Mouse (Mus musculus) testis, adult 2 months (tissue): ENCODE measurements around the gene Cnmd.

Experiments
- CTCF ChIP-seq: fragments of 200-500 bp; IDR thresholded peaks from 2 replicates; pipeline ENCODE4 v1.5.1; 2012; ENCODE audit warnings: low read depth, mild to moderate bottlenecking, inconsistent platforms, low read length, moderate library complexity; ENCODE audit not compliant: control insufficient read depth, insufficient read depth, insufficient replicate concordance
- POLR2A ChIP-seq: fragments of 200-500 bp; IDR thresholded peaks from 2 replicates; pipeline ENCODE4 v1.6.1; 2012; ENCODE audit warnings: low read depth, mild to moderate bottlenecking, inconsistent platforms, low read length, moderate library complexity; ENCODE audit not compliant: control insufficient read depth

DNA sequence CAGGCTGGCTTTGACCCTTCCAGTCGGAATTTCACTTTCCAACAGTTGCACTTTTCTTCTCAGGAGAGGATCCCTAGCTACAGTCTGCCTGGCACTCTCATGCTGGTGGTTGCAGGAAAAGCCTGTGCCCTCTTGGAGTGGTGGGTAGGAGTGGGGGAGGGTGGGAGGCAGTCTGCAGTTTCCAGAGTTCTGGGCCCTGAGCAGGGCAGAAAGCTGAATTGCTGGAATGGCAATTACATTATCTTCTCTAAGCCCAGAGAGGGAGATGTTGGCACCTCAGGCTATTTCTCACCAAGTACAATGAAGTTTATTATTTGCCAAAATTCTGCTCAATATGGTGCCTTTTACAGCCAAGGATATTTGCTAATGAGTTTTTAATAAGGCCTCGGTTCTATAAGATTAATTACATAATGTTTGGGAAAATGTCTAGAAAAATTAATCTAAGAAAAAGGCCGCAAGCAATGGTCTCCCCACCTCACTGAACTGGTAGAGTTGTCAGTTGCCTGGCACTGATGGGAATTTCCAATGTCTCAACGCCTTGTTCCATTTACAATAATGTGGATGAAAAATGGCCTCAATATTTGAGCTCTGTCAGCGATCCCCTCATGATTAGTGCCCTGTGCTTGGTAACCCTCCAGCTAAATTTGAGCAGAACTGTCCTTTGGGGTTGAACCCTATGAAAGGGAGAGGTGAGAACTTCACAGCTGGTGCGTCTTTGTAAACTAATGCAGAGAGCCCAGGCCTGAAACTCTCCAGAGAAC, 3.0 kb downstream of the Cnmd start:
- TF ChIP-seq POLR2A (no peak), CTCF (no peak)
